ENCODE assay signal across 7 mouse cellular contexts in genomic region chr17:29874082-29874679, GRCm38 (mm10).
DNase-seq lines count a peak whose midpoint lies in the region; ATAC-seq lines count a peak whose summit lies in the region.

No protein-coding gene starts in this region.

- H3K4me3 ChIP-seq in hindbrain, embryonic 11.5 days (ENCODE audit: low read depth, low read length) = no peak overlapping the region
- no peak overlapping the region for H3K4me3 ChIP-seq in liver, embryonic 16.5 days (ENCODE audit: low read depth, low read length)

- WGBS in hindbrain, embryonic 11.5 days = 10% methylated on average over 17 of the region's 27 CpGs
- WGBS in liver, embryonic 16.5 days (ENCODE audit: insufficient replicate concordance) = 18% methylated on average over 27 of the region's 27 CpGs

- H3K27me3 ChIP-seq in hindbrain, embryonic 11.5 days (ENCODE audit: control insufficient read depth, insufficient read depth, low read length) = no peaks in the 10 kb centered on the region
- H3K27me3 ChIP-seq in liver, embryonic 16.5 days (ENCODE audit: control insufficient read depth, insufficient read depth, low read depth, low read length) = no peaks in the 10 kb centered on the region; the same call in 1 of the 2 replicates

- peak; percentile 18 for DNase-seq in thymus, postnatal 4 days
- DNase-seq in thymus, adult 18-20 months = no peak
- DNase-seq in hindbrain, embryonic 11.5 days (ENCODE audit: low spot score) = no peak
- no peak for DNase-seq in lung, postnatal 10 days
- no peak for DNase-seq in embryo, embryonic 9.5 days (ENCODE audit: extremely low spot score)

- H3K9ac ChIP-seq in hindbrain, embryonic 11.5 days (ENCODE audit: low read depth, low read length) = peak overlapping the region; percentile 21; the same call in 1 of the 2 replicates
- no peak overlapping the region for H3K9ac ChIP-seq in liver, embryonic 16.5 days (ENCODE audit: low read depth, low read length)

- no peaks in the 10 kb centered on the region; the same call in 1 of the 2 replicates for H3K4me1 ChIP-seq in hindbrain, embryonic 11.5 days (replicated peaks; ENCODE audit: control insufficient read depth, insufficient read depth, low read length)
- H3K4me1 ChIP-seq in liver, embryonic 16.5 days (ENCODE audit: control insufficient read depth, low read depth, low read length) = peaks cover 14% of the 10 kb centered on the region

- H3K36me3 ChIP-seq in hindbrain, embryonic 11.5 days (ENCODE audit: control insufficient read depth, insufficient read depth, low read length) = no peaks in the 10 kb centered on the region
- H3K36me3 ChIP-seq in liver, embryonic 16.5 days (ENCODE audit: control insufficient read depth, insufficient read depth) = no peaks in the 10 kb centered on the region

- ATAC-seq in hindbrain, embryonic 11.5 days (ENCODE audit: low FRiP score) = no peak
- peak; percentile 55; the same call in 1 of the 2 replicates for ATAC-seq in liver, embryonic 16.5 days (ENCODE audit: low read depth)
- ATAC-seq in erythroid progenitor cell, adult 5-6 weeks (replicated peaks; ENCODE audit: low FRiP score, poor library complexity, severe bottlenecking) = no peak

- H3K9me3 ChIP-seq in hindbrain, embryonic 11.5 days (ENCODE audit: control insufficient read depth, low read length) = no peaks in the 10 kb centered on the region
- no peaks in the 10 kb centered on the region for H3K9me3 ChIP-seq in liver, embryonic 16.5 days (replicated peaks; ENCODE audit: control insufficient read depth, low read length)

- peak overlapping the region; percentile 15; the same call in 1 of the 2 replicates for H3K4me2 ChIP-seq in hindbrain, embryonic 11.5 days (replicated peaks; ENCODE audit: low read depth, low read length)
- peak overlapping the region; percentile 43; the same call in 1 of the 2 replicates for H3K4me2 ChIP-seq in liver, embryonic 16.5 days (ENCODE audit: low read depth, low read length)

- H3K27ac ChIP-seq in hindbrain, embryonic 11.5 days (ENCODE audit: low read depth, low read length) = peak overlapping the region; percentile 68
- H3K27ac ChIP-seq in liver, embryonic 16.5 days (ENCODE audit: low read length) = no peak overlapping the region
